9 mouse cellular contexts compared by ENCODE assay signal in genomic region chr6:53217234-53218015, GRCm38 (mm10).
A peak's percentile ranks its signal among the peaks of the same experiment; 100 is the strongest.
DNase-seq lines count a peak whose midpoint lies in the region; ATAC-seq lines count a peak whose summit lies in the region.
"Had no signal": no experiment of that assay in that cellular context is flagged by ENCODE, and none has a peak within 500 bp of the region (broad histone marks: within the 10 kb centered on the region; RNA-seq: fewer than 3 reads in every experiment).

No protein-coding gene starts in this region.

- peak; percentile 64 for DNase-seq in hindbrain, embryonic 10.5 days (ENCODE audit: low spot score)
- DNase-seq in 3T3-L1 (ENCODE audit: low read depth, low spot score): peak; percentile 28
- DNase-seq in adrenal gland, adult 18-20 months (ENCODE audit: low spot score in 2 of 2): peak; percentile 31 to 50
- DNase-seq in embryo, embryonic 10 days (ENCODE audit: low spot score): peak; percentile 75
- DNase-seq in kidney, adult 9 months: peak; percentile 66
- peak; percentile 74 for DNase-seq in lung, postnatal 14 days
- DNase-seq in yolk sac, embryonic 10.5 days (ENCODE audit: low spot score): peak; percentile 32

- H3K9ac ChIP-seq in hindbrain, embryonic 13.5 days: no peak overlapping the region
- H3K9ac ChIP-seq: lung, embryonic 15.5 days had no signal

- no peaks in the 10 kb centered on the region for H3K9me3 ChIP-seq in hindbrain, embryonic 10.5 days
- H3K9me3 ChIP-seq in hindbrain, embryonic 13.5 days: no peaks in the 10 kb centered on the region
- H3K9me3 ChIP-seq: lung, embryonic 15.5 days had no signal

- H3K36me3 ChIP-seq in hindbrain, embryonic 10.5 days: no peaks in the 10 kb centered on the region
- H3K36me3 ChIP-seq in hindbrain, embryonic 13.5 days: no peaks in the 10 kb centered on the region
- H3K36me3 ChIP-seq: lung, embryonic 15.5 days had no signal

- no peak for ATAC-seq in hindbrain, embryonic 13.5 days (ENCODE audit: low FRiP score)

- no peak overlapping the region for H3K4me3 ChIP-seq in hindbrain, embryonic 10.5 days
- no peak overlapping the region for H3K4me3 ChIP-seq in hindbrain, embryonic 13.5 days
- H3K4me3 ChIP-seq: lung, embryonic 15.5 days had no signal

- H3K4me2 ChIP-seq in hindbrain, embryonic 13.5 days: no peak overlapping the region
- H3K4me2 ChIP-seq: lung, embryonic 15.5 days had no signal

- no peak overlapping the region for H3K27ac ChIP-seq in hindbrain, embryonic 10.5 days
- no peak overlapping the region for H3K27ac ChIP-seq in hindbrain, embryonic 13.5 days
- H3K27ac ChIP-seq: lung, embryonic 15.5 days had no signal

- no peaks in the 10 kb centered on the region for H3K27me3 ChIP-seq in hindbrain, embryonic 10.5 days (ENCODE audit: insufficient read depth, poor library complexity, severe bottlenecking)
- no peaks in the 10 kb centered on the region for H3K27me3 ChIP-seq in hindbrain, embryonic 13.5 days
- H3K27me3 ChIP-seq: lung, embryonic 15.5 days had no signal

- H3K4me1 ChIP-seq in hindbrain, embryonic 10.5 days (replicated peaks): peaks cover 17% of the 10 kb centered on the region
- H3K4me1 ChIP-seq in hindbrain, embryonic 13.5 days (replicated peaks): peaks cover 19% of the 10 kb centered on the region

- WGBS in hindbrain, embryonic 10.5 days: 58% methylated on average over 10 of the region's 10 CpGs
- 60% methylated on average over 10 of the region's 10 CpGs for WGBS in hindbrain, embryonic 13.5 days
